Mouse (Mus musculus): ENCODE data around the gene Fhod1.

The Fhod1 gene

DNA sequence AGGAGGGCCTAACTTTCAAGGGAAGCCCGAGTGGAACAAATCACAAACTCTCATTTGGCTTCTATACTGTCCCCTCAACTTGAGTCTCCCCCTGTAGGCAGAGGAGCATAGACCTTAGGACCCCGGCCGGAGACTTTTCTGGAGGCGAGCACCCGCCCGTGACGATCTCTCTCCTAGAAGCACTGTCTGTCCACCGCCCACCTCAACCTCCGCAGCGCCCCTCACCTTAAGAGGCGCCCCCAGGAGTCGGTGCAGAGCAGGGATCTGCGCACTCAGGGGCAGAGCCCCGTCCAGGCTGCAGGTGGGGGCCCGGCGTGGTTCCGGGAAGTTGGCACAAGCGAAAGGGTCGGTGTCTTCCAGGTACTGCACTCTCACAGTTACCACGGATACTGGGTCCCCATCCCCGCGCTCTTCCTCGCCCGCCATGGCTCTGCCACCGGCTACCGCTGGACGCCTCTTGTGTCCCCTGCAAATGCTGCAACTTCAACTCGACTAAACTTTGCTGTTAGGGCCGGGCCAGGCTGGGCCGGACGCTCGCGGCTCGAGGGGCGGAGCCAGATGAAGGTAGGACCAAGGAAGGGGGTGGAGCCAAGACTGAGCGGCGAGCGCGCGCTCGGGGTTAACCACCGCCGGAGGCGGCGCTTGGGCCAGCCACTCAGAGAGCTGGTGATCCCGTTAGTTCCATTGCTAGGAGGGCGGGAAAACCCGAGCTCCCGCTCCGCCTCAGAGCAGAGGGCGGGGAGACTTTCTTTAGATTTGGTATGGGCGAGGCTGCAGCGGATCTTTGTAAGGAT is at the start of gene Fhod1:
Gene Fhod1 (minus strand): TSS at position 526 of the 794 bp plus-strand sequence.
- peak; percentile 63 to 87 for DNase-seq (ENCODE audit: low spot score in 2 of 2)

DNA sequence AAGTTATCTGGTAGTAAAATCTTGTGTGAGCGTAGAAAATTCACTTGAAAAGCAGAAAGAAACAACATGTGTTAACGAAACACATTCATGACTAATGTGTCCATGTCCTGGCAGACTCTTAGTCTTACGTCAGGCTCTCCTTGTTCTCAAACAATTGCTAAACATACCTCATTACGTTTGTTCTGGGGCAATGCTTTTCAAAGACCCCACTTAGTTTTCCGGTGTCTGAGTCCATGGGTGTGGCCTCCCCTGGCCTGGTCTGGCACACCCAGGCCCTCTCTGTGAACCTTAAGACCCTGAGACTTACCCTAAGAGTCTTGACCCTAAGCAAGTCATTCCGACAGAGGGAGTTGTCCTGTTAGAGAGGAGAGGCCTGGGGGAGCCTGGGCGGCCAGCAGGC is 46.2 kb upstream of the Fhod1 start:
- DNase-seq (ENCODE audit: low spot score in 2 of 2), result no peak

DNA sequence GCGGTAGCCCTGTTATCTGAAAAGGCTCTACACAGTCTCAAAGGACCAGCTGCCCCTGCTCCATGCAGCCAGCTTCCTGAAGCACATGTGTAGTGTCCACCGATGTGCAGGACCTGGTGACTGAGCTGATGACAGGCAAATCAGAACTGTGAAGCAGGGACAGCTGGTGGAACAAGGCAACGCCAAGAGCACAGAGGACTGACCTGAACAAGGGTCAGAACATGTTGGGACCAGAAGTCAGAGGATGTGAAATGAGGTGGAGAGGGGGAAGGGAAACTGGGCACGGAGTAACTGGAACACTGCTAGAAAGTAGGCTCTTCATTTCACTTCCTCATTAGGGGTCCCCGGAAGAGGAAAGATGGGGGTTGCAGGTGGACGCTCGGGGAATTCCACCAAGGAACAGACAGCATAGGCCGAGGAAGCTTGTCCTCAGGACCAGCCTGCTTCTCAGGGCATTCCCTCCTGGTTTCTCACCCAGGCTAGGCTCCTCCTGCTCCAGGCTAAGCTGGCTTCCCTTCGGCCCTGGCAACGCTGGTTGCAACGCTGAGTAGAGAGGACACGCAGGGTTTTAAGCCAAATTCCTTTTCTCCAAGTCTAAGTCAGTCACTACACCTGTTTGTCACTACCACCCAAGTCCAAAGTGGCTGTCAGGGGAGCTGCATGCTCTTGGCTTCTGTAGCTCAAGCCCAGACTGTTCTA is 45.5 kb upstream of the Fhod1 start:
- DNase-seq (ENCODE audit: low spot score in 2 of 2), result no peak

DNA sequence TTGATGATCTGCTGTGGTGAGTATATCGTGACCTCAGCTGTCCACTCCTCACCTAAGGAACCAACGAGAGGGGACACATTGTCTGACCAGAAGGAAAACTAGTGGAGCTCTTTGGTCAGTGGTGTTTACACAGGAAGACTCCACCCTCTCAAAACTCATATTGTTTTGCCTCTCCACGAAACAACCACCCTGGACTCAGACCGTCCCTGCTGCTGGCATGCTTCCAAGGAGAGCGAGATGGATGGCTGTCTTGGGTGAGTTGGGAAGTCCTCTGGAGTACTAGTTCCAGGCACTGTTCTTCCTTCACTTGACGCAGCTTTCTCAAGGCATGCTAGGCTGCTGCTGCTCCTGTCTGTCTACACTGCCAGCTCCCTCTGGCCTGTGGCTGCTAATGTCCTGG is 41.3 kb upstream of the Fhod1 start:
- DNase-seq (ENCODE audit: low spot score in 2 of 2), result no peak

GRCm38 (mm10) chr8:105387151-105387550 is 39.4 kb upstream of the Fhod1 start:
- no peak for DNase-seq (ENCODE audit: low spot score in 2 of 2)

- no peak for DNase-seq (ENCODE audit: low spot score in 2 of 2)
Observed at GRCm38 (mm10) chr8:105384070-105384469, 36.3 kb upstream of the Fhod1 start.

DNA sequence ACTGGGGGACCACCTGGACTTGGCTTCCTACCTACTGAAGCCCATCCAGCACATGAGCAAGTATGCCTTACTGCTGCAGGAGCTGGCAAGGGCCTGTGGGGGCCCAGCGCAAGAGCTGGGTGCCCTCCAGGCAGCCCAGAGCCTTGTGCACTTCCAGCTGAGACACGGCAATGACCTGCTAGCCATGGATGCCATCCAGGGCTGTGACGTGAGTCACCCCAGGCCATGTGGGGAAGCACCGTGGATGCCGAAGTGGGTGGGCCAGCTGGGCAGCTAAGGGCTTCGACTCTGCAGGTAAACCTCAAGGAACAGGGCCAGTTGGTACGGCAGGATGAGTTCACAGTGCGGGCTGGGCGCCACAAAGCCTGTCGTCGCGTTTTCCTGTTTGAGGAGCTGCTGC is 32.6 kb upstream of the Fhod1 start:
- DNase-seq (ENCODE audit: low spot score in 2 of 2), result no peak

DNA sequence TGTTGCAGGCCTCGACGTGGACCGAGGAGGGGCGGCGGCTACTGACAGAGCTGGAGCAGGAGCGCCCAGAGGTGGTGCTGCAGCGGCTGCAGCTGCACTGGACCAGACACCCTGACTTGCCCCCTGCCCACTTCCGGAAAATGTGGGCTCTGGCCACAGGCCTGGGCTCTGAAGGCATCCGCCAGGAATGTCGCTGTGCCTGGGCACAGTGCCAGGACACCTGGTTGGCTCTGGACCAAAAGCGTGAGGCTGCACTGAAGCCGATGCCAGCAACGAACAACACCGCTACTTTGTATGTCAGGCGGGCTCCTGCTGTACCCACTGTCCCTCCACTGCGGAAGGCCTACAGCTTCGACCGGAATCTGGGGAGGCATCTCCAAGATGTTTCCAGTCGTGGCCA is 30.9 kb upstream of the Fhod1 start:
- DNase-seq (ENCODE audit: low spot score in 2 of 2), result peak; percentile 56 to 80

GRCm38 (mm10) chr8:105374513-105374966 is 26.8 kb upstream of the Fhod1 start:
- DNase-seq (ENCODE audit: low spot score in 2 of 2), result peak in 1 of 2 experiments; percentile 46

GRCm38 (mm10) chr8:105373032-105373431 is 25.3 kb upstream of the Fhod1 start, which contains the start of gene Plekhg4:
TSS of gene Plekhg4 (plus strand) at chr8:105373274.
- no peak for DNase-seq (ENCODE audit: low spot score in 2 of 2)

GRCm38 (mm10) chr8:105372473-105372872 is 24.7 kb upstream of the Fhod1 start:
- no peak for DNase-seq (ENCODE audit: low spot score in 2 of 2)

DNA sequence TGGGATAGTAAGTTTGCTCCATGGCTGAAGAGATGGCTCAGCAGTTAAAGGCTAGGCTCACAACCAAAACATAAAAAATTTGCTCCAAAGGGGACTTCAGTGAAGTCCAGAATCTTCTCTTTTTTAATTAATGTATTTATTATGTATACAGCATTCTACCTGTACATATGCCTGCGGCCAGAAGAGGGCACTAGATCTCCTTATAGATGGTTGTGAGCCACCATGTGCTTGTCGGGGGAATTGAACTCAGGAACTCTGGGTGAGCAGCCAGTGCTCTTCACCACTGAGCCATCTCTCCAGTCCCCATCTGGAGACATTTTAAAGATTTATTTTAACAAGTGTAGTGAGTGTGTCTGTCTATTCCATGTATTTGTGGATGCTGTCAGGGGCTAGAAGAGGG is 19.4 kb upstream of the Fhod1 start:
- DNase-seq (ENCODE audit: low spot score in 2 of 2), result no peak

GRCm38 (mm10) chr8:105361751-105362702 is 14.3 kb upstream of the Fhod1 start:
- no peak for DNase-seq (ENCODE audit: low spot score in 2 of 2)

DNA sequence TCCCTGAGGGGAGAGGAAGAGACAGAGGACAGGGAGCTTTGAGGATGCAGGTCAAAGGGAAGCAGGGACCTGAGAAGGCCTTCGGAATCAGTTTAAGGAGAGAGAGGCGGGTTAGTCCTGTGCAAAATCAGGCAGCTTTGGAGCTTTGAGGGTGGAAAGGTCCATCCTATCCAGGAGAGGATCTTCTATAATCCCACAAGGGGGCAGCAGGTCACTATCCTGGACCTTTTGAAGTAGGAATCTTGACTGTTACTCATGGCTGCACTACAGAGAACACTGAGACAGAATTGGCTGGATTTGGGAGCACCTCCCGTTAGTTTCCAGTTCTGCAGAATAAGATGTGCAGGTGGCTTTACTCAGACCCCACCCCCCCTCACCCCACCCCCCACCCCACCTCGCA is 11.9 kb upstream of the Fhod1 start:
- DNase-seq (ENCODE audit: low spot score in 2 of 2), result no peak

DNA sequence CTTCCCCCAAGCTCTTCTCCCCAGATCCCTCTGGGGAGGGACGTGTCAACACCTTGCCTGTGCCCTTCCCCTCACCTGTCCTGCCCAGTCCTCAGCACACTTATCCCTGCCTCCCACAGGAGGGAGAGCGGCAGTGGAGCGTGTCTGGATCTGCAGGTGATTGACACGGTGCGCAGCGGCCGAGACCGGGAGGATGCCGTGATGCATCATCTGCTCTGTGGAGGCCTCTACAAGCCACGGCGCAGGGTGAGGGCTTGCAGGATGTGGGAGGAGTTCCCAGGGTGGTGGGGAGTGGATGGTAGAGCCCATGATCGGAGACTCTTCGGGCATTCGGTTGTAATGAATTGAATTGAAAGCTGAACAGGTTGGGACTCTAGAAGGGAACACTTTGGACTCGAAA is 11.5 kb upstream of the Fhod1 start:
- no peak for DNase-seq (ENCODE audit: low spot score in 2 of 2)

GRCm38 (mm10) chr8:105356681-105357080 is 8.9 kb upstream of the Fhod1 start:
- no peak for DNase-seq (ENCODE audit: low spot score in 2 of 2)

DNA sequence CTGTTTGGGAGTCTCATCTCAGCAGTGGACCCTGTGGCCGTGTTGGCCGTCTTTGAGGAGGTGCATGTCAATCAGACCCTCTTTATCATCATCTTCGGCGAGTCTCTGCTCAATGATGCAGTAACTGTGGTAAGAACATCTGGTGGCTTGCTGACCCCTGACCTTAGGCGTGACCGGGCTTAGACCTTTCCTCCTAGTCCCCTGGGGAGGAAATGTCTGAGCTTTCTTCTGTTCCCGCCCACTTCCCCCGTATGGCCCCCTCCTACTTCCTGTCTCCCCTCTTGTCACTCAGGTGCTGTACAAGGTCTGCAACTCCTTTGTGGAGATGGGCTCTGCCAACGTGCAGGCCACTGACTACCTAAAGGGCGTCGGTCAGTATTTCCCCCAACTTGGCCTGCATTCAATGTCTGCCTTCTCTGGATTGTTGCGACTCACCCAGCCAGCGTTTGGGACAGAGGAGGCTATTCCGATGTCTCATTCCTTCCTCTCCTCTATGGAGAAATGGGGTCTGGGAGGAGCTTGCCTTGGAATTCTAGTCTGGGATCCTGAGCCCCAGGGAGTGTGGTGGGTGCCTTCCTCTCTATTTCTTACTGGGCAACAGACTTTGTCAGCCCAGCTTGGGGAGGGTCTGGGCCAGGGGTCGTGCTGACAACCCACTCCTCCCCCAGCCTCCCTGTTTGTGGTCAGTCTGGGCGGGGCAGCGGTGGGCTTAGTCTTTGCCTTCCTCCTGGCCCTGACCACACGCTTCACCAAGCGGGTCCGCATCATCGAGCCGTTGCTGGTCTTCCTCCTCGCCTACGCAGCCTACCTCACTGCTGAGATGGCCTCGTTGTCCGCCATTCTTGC is 7.6 kb upstream of the Fhod1 start:
- DNase-seq (ENCODE audit: low spot score in 2 of 2), result no peak

- DNase-seq (ENCODE audit: low spot score in 2 of 2), result no peak
Observed at GRCm38 (mm10) chr8:105354549-105354948, 6.8 kb upstream of the Fhod1 start.

DNA sequence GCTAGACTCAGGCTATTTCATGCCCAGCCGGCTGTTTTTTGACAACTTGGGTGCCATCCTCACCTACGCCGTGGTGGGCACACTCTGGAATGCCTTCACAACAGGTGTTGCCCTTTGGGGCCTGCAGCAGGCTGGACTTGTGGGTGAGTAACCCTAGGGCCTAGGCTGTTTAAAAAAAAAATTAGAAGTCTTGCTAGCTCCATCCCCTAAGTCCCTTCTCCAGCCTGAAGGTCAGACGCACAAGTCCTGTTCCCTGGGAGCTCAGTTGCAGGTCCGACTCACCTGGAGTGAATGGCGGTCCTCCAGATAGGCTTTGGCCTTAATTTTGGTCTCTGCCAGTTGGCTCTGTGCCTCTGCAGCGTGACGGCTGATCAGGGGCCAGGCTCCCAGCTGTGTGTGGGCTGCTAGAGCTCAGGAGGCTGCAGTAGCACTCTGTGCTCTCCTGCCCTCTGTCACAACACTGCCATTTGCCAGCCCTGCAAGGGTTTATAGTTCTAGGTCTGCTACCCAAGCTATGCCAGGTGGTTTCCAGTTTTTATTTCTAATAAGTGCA is 5.9 kb upstream of the Fhod1 start:
- no peak for DNase-seq (ENCODE audit: low spot score in 2 of 2)

DNA sequence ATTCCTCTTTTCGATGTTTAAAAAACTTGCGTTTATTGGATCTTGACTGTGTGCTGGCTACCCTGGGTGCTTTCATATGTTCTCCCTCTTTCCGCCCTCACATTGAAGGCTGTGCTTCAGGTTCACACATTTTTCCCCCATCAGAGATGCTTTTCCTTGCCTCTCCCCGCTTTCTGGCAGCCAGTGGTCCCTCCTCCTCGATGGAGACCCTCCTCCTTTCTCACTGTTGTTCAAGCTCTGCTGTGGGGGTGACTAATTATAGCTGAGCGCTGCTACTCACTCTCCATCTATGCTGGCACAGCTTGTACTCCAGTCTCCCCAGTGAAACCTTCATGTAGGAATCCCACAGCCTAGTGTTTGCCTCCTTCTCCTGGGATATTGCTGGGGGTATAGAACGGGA is 2.4 kb upstream of the Fhod1 start:
- DNase-seq (ENCODE audit: low spot score in 2 of 2), result no peak

Measured in cerebellum, postnatal 4 days (tissue).